Mouse (Mus musculus): ENCODE measurements around the gene Tagap1.
"Not testable (repeated sequence)": the region's sequence is repeated elsewhere in the genome, so short reads cannot be mapped to it uniquely, and the experiment has no call there.

The Tagap1 gene

GRCm38 (mm10) chr17:6960776-6961175 is at the start of gene Tagap1:
TSS of gene Tagap1 (minus strand) at chr17:6961156.
- peak; percentile 60 for DNase-seq (ENCODE audit: low spot score)

GRCm38 (mm10) chr17:7009901-7010300 is 48.9 kb upstream of the Tagap1 start:
- DNase-seq (ENCODE audit: low spot score), result not testable (repeated sequence)

- not testable (repeated sequence) for DNase-seq (ENCODE audit: low spot score)
These were observed 48.5 kb upstream of the Tagap1 start for GRCm38 (mm10) chr17:7009440-7009839.

- not testable (repeated sequence) for DNase-seq (ENCODE audit: low spot score)
These were observed 47.9 kb upstream of the Tagap1 start for GRCm38 (mm10) chr17:7008885-7009284.

- not testable (repeated sequence) for DNase-seq (ENCODE audit: low spot score)
These were observed 44.7 kb upstream of the Tagap1 start for GRCm38 (mm10) chr17:7005646-7006045.

- not testable (repeated sequence) for DNase-seq (ENCODE audit: low spot score)
These were observed 42.4 kb upstream of the Tagap1 start for GRCm38 (mm10) chr17:7003392-7003791.

GRCm38 (mm10) chr17:7001790-7002585 is 41.0 kb upstream of the Tagap1 start:
- not testable (repeated sequence) for DNase-seq (ENCODE audit: low spot score)

GRCm38 (mm10) chr17:6997778-6998490 is 37.0 kb upstream of the Tagap1 start:
- not testable (repeated sequence) for DNase-seq (ENCODE audit: low spot score)

GRCm38 (mm10) chr17:6996826-6997225 is 35.9 kb upstream of the Tagap1 start:
- DNase-seq (ENCODE audit: low spot score), result not testable (repeated sequence)

GRCm38 (mm10) chr17:6995504-6995903 is 34.5 kb upstream of the Tagap1 start:
- not testable (repeated sequence) for DNase-seq (ENCODE audit: low spot score)

GRCm38 (mm10) chr17:6986118-6986517 is 25.2 kb upstream of the Tagap1 start:
- DNase-seq (ENCODE audit: low spot score), result not testable (repeated sequence)

- not testable (repeated sequence) for DNase-seq (ENCODE audit: low spot score)
These were observed 19.2 kb upstream of the Tagap1 start for GRCm38 (mm10) chr17:6980144-6980543.

- DNase-seq (ENCODE audit: low spot score), result not testable (repeated sequence)
These were observed 18.4 kb upstream of the Tagap1 start for GRCm38 (mm10) chr17:6979380-6979779.

GRCm38 (mm10) chr17:6978287-6979248 is 17.6 kb upstream of the Tagap1 start, which contains the start of gene Gm49721:
TSS of gene Gm49721 (plus strand) at chr17:6978904.
- DNase-seq (ENCODE audit: low spot score), result peak; percentile 77

- not testable (repeated sequence) for DNase-seq (ENCODE audit: low spot score)
These were observed 14.0 kb upstream of the Tagap1 start for GRCm38 (mm10) chr17:6974985-6975384.

- not testable (repeated sequence) for DNase-seq (ENCODE audit: low spot score)
These were observed 12.0 kb upstream of the Tagap1 start for GRCm38 (mm10) chr17:6972836-6973396.

- not testable (repeated sequence) for DNase-seq (ENCODE audit: low spot score)
These were observed 10.3 kb upstream of the Tagap1 start for GRCm38 (mm10) chr17:6971238-6971637.

GRCm38 (mm10) chr17:6970334-6970733 is 9.4 kb upstream of the Tagap1 start, which contains the start of gene Rnaset2b:
TSS of gene Rnaset2b (plus strand) at chr17:6970634.
- DNase-seq (ENCODE audit: low spot score), result not testable (repeated sequence)

GRCm38 (mm10) chr17:6967673-6968072 is 6.7 kb upstream of the Tagap1 start:
- not testable (repeated sequence) for DNase-seq (ENCODE audit: low spot score)

- DNase-seq (ENCODE audit: low spot score), result not testable (repeated sequence)
These were observed 4.4 kb upstream of the Tagap1 start for GRCm38 (mm10) chr17:6965364-6965763.

GRCm38 (mm10) chr17:6962936-6963335 is 2.0 kb upstream of the Tagap1 start:
- not testable (repeated sequence) for DNase-seq (ENCODE audit: low spot score)
